Mouse (Mus musculus): ENCODE measurements around the gene Ccdc134.

The Ccdc134 gene

DNA sequence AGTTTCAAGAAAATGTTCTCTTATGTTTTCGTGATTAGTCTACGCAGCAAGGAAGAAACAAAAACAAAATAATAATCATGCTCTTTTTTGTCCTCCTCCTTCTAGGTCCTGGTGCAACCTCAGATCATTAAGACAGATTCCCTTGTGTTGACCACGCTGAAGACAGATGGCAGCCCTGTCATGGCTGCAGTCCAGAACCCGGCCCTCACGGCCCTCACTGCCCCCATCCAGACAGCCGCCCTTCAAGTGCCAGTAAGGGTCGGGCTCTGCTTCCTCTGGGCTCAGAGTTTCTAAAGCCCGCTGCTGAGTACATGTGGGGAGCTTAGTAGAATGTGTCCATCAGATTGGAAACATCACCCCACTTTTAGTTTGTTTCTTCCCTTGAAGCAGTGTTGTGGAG is 44.9 kb downstream of the Ccdc134 start:
- peak; percentile 74 for DNase-seq

GRCm38 (mm10) chr15:82175091-82175490 is 47.4 kb downstream of the Ccdc134 start:
- no peak for DNase-seq

DNA sequence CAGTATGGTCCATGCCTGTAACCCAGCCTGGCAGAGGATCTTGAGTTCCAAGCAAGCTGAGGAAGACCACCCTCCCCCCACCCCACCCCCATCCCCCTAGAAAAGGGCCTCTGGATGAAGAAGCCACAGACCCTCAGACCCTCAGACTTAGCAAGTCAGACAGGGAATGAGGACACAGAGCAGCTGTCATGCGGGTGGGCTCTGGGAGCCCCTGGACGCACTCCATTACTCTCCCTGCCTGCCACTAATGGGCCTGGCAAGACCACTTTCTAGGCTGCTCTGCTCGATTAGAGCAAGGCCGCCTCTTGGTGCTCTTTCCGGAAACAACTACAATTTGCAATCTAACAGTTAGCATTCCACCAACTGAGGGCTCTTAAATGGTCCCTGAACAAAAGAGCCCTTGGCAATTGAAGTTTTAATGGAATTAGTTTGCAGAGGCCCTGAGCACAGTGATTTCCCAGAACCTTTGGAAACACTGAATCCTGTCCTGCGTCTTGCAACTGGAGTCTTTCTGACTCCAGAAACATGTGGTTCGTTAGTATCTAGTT is 50.1 kb downstream of the Ccdc134 start:
- no peak for DNase-seq

DNA sequence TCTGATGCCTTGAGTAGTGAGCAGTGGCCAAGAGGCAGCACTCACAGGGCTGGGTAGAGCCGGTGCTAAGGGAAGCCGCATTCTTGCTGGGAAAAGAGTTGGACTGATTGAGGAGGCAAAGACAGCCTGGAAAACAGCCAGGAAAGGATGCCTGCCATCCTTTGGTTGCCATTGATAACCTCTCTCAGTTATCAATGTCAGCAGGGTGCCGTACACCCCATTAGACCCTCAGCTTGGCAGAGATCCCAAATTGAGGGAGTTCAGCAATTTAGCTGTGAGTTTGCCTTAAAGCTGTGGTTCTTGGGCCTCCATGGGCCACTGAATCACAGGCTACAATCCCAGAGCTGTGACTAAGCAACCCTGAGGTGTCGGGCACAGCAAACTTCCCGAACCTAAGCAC is 53.4 kb downstream of the Ccdc134 start:
- no peak for DNase-seq

DNA sequence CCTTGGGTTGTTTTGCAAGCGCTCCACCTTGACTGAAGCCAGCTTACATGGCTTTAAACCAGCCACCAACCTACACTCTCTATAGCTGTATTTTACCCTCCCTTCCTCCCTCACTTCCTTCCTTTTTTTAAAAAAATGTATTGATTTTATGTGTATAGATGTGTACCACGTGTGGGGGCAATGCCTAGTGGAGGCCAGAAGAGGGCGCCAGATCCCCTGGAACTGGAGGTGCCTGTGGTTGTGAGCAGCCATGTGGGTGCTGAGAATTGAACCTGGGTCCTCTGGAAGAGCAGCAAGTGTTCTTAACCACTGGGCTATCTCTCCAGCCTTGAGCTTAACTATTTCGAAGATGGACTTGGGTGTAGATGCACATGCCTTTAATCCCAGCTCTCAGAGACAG is 54.6 kb downstream of the Ccdc134 start:
- no peak for DNase-seq

GRCm38 (mm10) chr15:82183596-82183995 is 55.9 kb downstream of the Ccdc134 start:
- DNase-seq: no peak

DNA sequence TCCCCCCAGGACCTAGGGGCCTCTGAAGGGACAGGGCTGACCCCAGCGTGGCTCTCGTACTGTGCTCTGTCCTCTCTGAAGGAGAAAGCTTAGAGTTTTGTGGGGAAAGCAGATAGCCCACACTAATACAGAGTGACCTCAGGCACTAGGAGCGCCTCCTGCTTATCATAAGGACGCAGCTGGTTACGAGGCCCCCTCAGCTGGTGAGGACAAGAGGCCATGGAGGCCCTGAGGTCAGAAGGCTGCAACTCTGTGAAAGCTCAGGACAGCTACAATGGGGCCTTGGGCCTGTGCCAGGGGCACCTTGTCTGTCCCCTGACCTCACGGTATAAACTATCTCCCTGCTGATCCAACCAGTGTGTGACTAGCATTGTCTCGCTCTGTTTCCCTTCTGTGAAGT is 56.5 kb downstream of the Ccdc134 start:
- DNase-seq: no peak

GRCm38 (mm10) chr15:82184656-82185055 is 56.9 kb downstream of the Ccdc134 start:
- no peak for DNase-seq

GRCm38 (mm10) chr15:82185062-82185783 is 57.5 kb downstream of the Ccdc134 start:
- DNase-seq: no peak

DNA sequence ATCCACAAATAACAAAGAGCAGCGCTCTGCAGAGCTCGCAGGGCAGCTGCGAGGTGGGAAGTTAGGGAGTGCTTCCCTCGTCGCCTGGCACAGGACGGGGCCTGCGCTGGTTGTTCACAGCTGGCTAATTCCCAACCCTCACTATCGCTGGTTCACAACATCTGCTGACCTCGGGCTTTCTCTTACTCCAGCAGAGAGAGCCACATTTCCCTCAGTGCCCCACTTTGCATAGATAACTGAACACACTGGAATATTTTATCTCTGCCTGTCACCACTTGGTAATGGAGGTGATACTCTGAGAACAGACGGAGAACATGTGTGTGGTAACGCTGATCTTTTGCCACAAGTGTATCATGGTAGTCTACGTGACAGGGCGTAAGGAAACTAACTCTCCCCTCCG is 58.4 kb downstream of the Ccdc134 start:
- no peak for DNase-seq

DNA sequence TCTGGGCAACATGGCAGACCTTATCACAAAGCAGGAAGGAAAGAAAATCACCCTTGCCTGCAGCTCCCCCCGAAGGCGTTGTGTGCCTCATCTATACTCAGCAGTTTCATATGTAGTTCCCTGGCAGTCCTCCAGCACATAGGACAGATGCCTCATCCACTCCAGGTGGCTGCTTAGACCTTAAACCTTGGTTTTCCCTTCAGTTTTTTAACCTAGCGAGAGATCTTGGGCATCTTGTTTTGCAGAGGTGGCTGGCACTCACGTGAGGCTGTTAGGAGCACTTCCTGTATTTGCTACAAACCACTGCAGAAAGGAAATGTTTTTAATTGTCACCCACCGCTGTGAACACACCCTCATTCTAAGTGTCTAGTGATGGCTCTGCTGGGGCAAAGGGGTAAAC is 59.2 kb downstream of the Ccdc134 start:
- DNase-seq: no peak

- DNase-seq: no peak
Observed at GRCm38 (mm10) chr15:82187401-82187800, 59.7 kb downstream of the Ccdc134 start.

- no peak for DNase-seq
Observed at GRCm38 (mm10) chr15:82187924-82188323, 60.2 kb downstream of the Ccdc134 start.

DNA sequence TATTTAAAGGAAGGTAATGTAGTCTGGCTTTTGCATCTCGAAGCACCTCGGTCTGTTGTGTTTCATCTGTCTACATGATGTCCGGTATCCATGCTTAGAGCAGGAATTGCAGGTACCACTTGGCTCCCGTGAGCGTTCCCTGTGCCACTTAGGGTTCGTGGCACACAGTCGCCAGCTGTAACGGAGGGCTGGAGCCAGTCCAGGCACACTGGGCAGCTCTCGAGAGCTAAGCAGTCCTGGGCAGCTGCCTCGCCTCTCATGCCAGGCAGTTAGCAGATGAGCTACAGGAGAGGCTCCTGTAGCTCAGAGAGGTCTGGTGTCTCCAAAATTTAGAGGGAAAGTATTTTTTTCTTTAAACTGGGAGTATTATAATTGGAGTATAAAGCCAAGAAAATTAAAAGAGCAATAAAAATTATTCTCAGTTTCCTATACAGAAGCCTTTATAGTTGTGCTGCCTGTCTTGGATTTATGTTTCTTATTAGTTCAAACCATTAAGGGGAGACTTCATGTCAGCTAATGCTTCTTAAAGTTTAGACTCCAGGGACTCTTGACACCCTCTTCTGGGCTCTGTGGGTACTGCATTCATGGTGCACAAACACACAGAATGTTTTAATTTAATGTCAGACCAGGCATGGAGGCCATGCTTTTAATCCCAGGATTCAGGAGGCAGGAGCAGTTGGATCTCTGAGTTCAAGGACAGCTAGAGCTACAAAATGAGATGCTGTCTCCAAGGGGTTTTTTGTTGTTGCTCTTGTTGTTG is 60.9 kb downstream of the Ccdc134 start:
- DNase-seq: no peak
